Mouse (Mus musculus) lung, adult 2 months (tissue): ENCODE data around the gene Gm5089.

Source experiments
- CTCF ChIP-seq: fragments of 200-500 bp; IDR thresholded peaks from 2 replicates; pipeline ENCODE4 v1.5.1; 2011; ENCODE audit warnings: mild to moderate bottlenecking, low read length, control low read depth; ENCODE audit not compliant: insufficient read depth
- POLR2A ChIP-seq: fragments of 200-500 bp; IDR thresholded peaks from 2 replicates; pipeline ENCODE4 v1.6.1; 2011; ENCODE audit warnings: low read depth, mild to moderate bottlenecking, control low read depth, low read length, borderline replicate concordance; ENCODE audit errors: extremely low read depth

- TF ChIP-seq CTCF: no peak
- TF ChIP-seq POLR2A: no peak
Measured at GRCm38 (mm10) chr14:122490441-122491328, 39.8 kb upstream of the Gm5089 start, which contains the start of gene Gm10837.
